Mouse (Mus musculus): ENCODE results near the gene Pabpn1l. TPM values are rescaled to one million over a fixed set of nuclear protein-coding genes. Genes with fewer than 3 reads are reported as not detected.
A peak's percentile ranks its signal among the peaks of the same experiment; 100 is the strongest.

The Pabpn1l gene
- polyA plus RNA-seq, 1 experiment from 2014 or later = not detected

DNA sequence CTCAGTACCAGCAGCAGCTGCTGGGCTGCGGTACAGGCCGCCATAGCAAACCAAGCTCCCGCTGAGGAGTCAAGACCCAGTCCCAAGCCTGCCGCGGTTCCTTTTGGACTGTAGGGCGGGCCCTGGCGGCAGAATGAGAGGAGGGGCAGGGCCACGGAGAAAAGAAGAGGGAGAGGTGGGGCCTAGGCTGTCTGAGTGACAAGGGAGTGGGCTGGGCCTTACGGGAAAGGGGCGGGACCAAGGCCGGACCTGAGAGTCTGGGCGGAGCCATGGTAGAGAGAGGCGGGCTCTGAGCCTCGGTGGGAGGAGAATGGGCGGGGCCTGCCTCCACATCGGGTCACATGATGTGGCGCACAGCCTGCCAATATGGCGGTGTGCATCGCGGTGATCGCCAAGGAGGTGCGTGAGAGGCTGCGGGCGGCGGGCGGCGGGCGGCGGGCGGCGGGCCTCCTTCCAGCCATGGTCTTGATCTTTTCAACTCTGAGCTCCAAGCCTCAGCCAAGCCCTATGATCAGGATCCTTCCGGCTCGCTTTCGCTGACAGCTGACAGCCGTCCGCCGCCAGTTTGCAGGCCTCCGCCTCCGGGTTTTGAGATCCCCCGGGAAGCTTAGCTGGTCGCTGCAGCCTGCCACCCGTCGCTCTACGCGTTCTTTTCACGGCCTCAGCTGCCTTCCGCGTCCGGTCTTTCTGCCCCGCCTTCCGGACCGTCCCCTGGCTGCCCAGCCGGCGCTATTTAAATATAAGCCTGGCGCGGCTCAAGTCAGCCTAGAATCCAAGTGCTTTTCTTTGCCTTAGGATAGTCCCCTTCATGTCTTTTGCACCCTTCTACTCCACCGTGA is 11.0 kb downstream of the Pabpn1l start, which contains the start of the genes Galns and Trappc2l:
Gene Galns (minus strand): TSS at position 169 of the 839 bp plus-strand sequence.
Gene Trappc2l (plus strand): TSS at position 346 of the 839 bp plus-strand sequence.
- Histone ChIP-seq H3K4me1 (ENCODE audit: control insufficient read depth in 2 of 2, insufficient read depth in 2 of 2, low read length in 2 of 2) (peaks cover 7 to 16% of the 10 kb centered on the region in 2 experiments), H3K36me3 (ENCODE audit: control insufficient read depth, insufficient read depth, low read length) (peaks cover 18% of the 10 kb centered on the region), H3K27ac (replicated peaks in 1 of 2; ENCODE audit: control insufficient read depth in 1 of 2, insufficient read depth in 1 of 2, low read depth in 2 of 2, low read length in 2 of 2) (peak within 1 kb of the TSS; percentile 77 to 88), H3K27me3 (ENCODE audit: control insufficient read depth, insufficient read depth, low read length) (no peaks in the 10 kb centered on the region), H3K4me2 (ENCODE audit: low read length) (peak within 1 kb of the TSS; percentile 89), H3K9ac (ENCODE audit: low read length) (peak within 1 kb of the TSS; percentile 84), H3K4me3 (ENCODE audit: control insufficient read depth in 1 of 2, insufficient read depth in 1 of 2, low read depth in 1 of 2, low read length in 2 of 2) (peak within 1 kb of the TSS; percentile 81 to 83), H3K9me3 (ENCODE audit: control insufficient read depth, low read length) (no peaks in the 10 kb centered on the region)
- peak; percentile 98 for ATAC-seq (ENCODE audit: insufficient number of reproducible peaks, insufficient read depth, low FRiP score, low read depth)
- WGBS = under 1% methylated on average over 49 of the region's 57 CpGs

DNA sequence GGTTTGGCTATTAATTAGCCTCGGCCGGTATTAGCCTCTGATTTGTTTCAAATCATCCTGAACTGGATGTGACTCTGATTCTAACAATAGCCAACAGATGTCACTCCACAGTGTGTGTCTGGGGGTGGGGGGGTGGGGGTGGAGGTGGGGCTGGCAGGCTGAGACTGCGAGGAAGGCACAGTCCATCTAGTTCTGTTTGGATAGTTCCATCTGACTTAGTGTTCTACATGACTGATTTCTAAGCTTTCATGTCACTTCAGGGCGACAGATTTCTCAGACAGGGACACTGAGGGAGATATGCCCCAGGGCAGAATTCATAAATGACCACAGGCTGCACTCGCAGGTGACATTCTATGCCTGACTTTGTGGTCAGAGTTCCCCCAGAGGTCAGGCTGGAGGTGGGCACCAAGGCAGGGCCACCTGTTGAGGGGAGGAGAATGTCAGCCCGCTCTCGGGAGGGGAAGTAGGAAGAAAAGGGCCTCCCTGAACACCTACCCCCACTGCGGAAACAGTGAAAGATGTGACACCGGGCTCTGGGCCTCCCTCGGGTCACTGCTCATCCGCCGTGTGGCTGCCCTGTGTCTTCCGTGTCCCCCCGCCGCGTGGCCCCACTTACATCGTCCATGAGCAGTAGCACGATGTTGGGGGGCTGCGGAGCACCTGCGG is 11.8 kb downstream of the Pabpn1l start:
- Histone ChIP-seq H3K36me3 (ENCODE audit: control insufficient read depth, insufficient read depth, low read length) (peaks cover 18% of the 10 kb centered on the region), H3K9me3 (ENCODE audit: control insufficient read depth, low read length) (no peaks in the 10 kb centered on the region), H3K9ac (ENCODE audit: low read length) (peak overlapping the region; percentile 84), H3K4me1 (ENCODE audit: control insufficient read depth in 2 of 2, insufficient read depth in 2 of 2, low read length in 2 of 2) (peaks cover 5 to 16% of the 10 kb centered on the region in 2 experiments), H3K27ac (replicated peaks in 1 of 2; ENCODE audit: control insufficient read depth in 1 of 2, insufficient read depth in 1 of 2, low read depth in 2 of 2, low read length in 2 of 2) (peak overlapping the region; percentile 60 to 81), H3K27me3 (ENCODE audit: control insufficient read depth, insufficient read depth, low read length) (no peaks in the 10 kb centered on the region), H3K4me3 (ENCODE audit: control insufficient read depth in 1 of 2, insufficient read depth in 1 of 2, low read depth in 1 of 2, low read length in 2 of 2) (peak overlapping the region; percentile 69 to 81), H3K4me2 (ENCODE audit: low read length) (peak overlapping the region; percentile 89)
- peak; percentile 12 for ATAC-seq (ENCODE audit: insufficient number of reproducible peaks, insufficient read depth, low FRiP score, low read depth)
- WGBS = 1% methylated on average over 20 of the region's 20 CpGs

DNA sequence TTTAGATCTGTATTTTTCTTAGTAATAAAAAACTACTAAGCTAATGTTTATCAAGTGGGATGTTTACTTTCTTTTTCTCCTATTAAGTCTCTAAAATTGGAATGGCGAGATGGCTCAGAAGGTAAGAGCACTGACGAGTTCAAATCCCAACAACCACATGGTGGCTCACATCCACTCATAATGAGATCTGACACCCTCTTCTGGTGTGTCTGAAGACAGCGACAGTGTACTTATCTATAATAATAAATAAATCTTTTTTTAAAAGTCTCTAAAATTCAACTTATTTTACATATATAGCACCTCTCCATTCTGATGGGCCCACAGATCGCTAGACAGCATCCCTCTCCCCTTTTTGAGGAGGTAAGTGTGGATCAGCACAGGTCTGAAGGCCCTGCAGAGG is 12.3 kb downstream of the Pabpn1l start:
- Histone ChIP-seq H3K36me3 (ENCODE audit: control insufficient read depth, insufficient read depth, low read length) (peaks cover 15% of the 10 kb centered on the region), H3K9ac (ENCODE audit: low read length) (peak overlapping the region; percentile 84), H3K27ac (replicated peaks in 1 of 2; ENCODE audit: control insufficient read depth in 1 of 2, insufficient read depth in 1 of 2, low read depth in 2 of 2, low read length in 2 of 2) (no peak overlapping the region; a peak in 1 of 4 replicates), H3K9me3 (ENCODE audit: control insufficient read depth, low read length) (no peaks in the 10 kb centered on the region), H3K4me3 (ENCODE audit: control insufficient read depth in 1 of 2, insufficient read depth in 1 of 2, low read depth in 1 of 2, low read length in 2 of 2) (no peak overlapping the region), H3K4me1 (ENCODE audit: control insufficient read depth in 2 of 2, insufficient read depth in 2 of 2, low read length in 2 of 2) (peaks cover 8 to 21% of the 10 kb centered on the region in 2 experiments), H3K4me2 (ENCODE audit: low read length) (peak overlapping the region; percentile 89), H3K27me3 (ENCODE audit: control insufficient read depth, insufficient read depth, low read length) (no peaks in the 10 kb centered on the region)
- 68% methylated on average over 4 of the region's 4 CpGs for WGBS
- no peak for ATAC-seq (ENCODE audit: insufficient number of reproducible peaks, insufficient read depth, low FRiP score, low read depth)

DNA sequence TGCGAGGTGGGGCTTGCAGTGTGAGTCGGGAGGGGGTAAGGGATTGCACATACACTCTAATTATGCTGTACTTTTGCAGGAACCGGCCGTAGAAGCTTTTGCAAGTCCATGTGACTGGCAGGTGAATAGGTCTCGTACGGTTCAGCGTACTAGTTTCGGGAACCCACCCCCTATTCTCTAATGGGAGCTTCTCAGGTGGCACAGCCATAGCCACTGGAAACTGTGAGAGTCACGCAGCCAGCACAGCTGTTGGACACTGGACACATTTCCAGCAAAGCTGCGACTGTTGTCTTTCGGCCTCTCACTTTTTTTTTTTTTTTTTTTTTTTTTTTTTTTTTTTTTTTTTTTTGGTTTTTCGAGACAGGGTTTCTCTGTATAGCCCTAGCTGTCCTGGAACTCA is 15.7 kb downstream of the Pabpn1l start:
- 91% methylated on average over 11 of the region's 12 CpGs for WGBS
- Histone ChIP-seq H3K9me3 (ENCODE audit: control insufficient read depth, low read length) (no peaks in the 10 kb centered on the region), H3K4me2 (ENCODE audit: low read length) (no peak overlapping the region), H3K9ac (ENCODE audit: low read length) (no peak overlapping the region), H3K4me3 (ENCODE audit: control insufficient read depth in 1 of 2, insufficient read depth in 1 of 2, low read depth in 1 of 2, low read length in 2 of 2) (no peak overlapping the region), H3K36me3 (ENCODE audit: control insufficient read depth, insufficient read depth, low read length) (0 out of 2 replicates have a peak, but pooled peaks cover 4% of the 10 kb centered on the region), H3K4me1 (ENCODE audit: control insufficient read depth in 2 of 2, insufficient read depth in 2 of 2, low read length in 2 of 2) (peaks cover 14 to 20% of the 10 kb centered on the region in 2 experiments), H3K27ac (replicated peaks in 1 of 2; ENCODE audit: control insufficient read depth in 1 of 2, insufficient read depth in 1 of 2, low read depth in 2 of 2, low read length in 2 of 2) (no peak overlapping the region), H3K27me3 (ENCODE audit: control insufficient read depth, insufficient read depth, low read length) (no peaks in the 10 kb centered on the region)
- no peak for ATAC-seq (ENCODE audit: insufficient number of reproducible peaks, insufficient read depth, low FRiP score, low read depth)

DNA sequence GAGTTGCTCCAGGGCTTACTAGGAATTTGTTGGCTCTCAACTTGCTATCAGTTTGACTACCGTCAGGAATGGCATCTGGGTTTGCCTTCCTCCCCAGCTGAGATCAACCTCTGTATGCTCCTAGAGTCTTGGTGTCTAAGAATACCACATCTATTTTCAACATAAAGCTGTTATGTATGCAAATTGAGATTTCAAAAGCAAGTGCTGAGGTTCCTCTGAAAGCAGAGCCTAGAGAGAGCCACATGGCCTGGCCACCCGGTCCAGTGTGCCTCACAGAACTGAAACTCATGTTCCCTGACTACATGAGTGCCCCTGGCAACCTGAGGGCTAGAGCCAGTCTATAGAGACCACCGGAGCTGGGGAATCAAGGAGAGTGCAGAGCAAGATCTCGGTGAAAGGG is 17.2 kb downstream of the Pabpn1l start:
- no peak for ATAC-seq (ENCODE audit: insufficient number of reproducible peaks, insufficient read depth, low FRiP score, low read depth)
- H3K4me3 ChIP-seq (ENCODE audit: control insufficient read depth in 1 of 2, insufficient read depth in 1 of 2, low read depth in 1 of 2, low read length in 2 of 2) = no peak overlapping the region
- peaks cover 8% of the 10 kb centered on the region; the same call in 1 of the 2 replicates for H3K36me3 ChIP-seq (ENCODE audit: control insufficient read depth, insufficient read depth, low read length)
- H3K4me2 ChIP-seq (ENCODE audit: low read length) = no peak overlapping the region
- no peaks in the 10 kb centered on the region for H3K27me3 ChIP-seq (ENCODE audit: control insufficient read depth, insufficient read depth, low read length)
- no peaks in the 10 kb centered on the region for H3K9me3 ChIP-seq (ENCODE audit: control insufficient read depth, low read length)
- H3K4me1 ChIP-seq (ENCODE audit: control insufficient read depth in 2 of 2, insufficient read depth in 2 of 2, low read length in 2 of 2) = peaks cover 10 to 14% of the 10 kb centered on the region in 2 experiments
- 51% methylated on average over 4 of the region's 4 CpGs for WGBS
- H3K9ac ChIP-seq (ENCODE audit: low read length) = no peak overlapping the region
- H3K27ac ChIP-seq (replicated peaks in 1 of 2; ENCODE audit: control insufficient read depth in 1 of 2, insufficient read depth in 1 of 2, low read depth in 2 of 2, low read length in 2 of 2) = peak overlapping the region; percentile 20 to 52; a peak in 3 of 4 replicates

DNA sequence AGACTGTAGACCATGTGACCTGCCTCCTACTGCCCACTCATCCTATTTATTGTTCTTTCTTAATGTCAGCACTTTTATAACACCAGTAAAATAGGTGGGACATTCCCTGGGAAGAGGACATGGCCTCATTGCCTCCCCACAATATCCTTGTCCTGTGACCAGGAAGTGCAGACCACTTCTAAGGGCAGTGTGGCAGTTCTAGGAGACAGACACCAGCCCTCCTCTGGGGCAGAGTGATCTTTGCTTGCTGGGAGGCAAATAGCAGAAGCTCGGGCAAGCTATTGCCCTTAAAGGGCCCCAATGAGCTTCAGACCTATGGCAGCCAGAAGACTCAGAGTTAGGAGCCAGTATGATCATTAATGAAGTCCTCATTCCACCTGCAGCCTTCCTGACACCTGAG is 17.9 kb downstream of the Pabpn1l start:
- Histone ChIP-seq H3K4me1 (ENCODE audit: control insufficient read depth in 2 of 2, insufficient read depth in 2 of 2, low read length in 2 of 2) (peaks cover 9 to 13% of the 10 kb centered on the region in 2 experiments), H3K9me3 (ENCODE audit: control insufficient read depth, low read length) (no peaks in the 10 kb centered on the region), H3K4me3 (ENCODE audit: control insufficient read depth in 1 of 2, insufficient read depth in 1 of 2, low read depth in 1 of 2, low read length in 2 of 2) (no peak overlapping the region), H3K27ac (replicated peaks in 1 of 2; ENCODE audit: control insufficient read depth in 1 of 2, insufficient read depth in 1 of 2, low read depth in 2 of 2, low read length in 2 of 2) (peak overlapping the region in 1 of 2 experiments; percentile 20; a peak in 1 of 4 replicates), H3K4me2 (ENCODE audit: low read length) (no peak overlapping the region), H3K27me3 (ENCODE audit: control insufficient read depth, insufficient read depth, low read length) (no peaks in the 10 kb centered on the region), H3K36me3 (ENCODE audit: control insufficient read depth, insufficient read depth, low read length) (peaks cover 8% of the 10 kb centered on the region; the same call in 1 of the 2 replicates), H3K9ac (ENCODE audit: low read length) (no peak overlapping the region; the same call in 1 of the 2 replicates)
- 40% methylated on average over 1 of the region's 1 CpGs for WGBS
- no peak for ATAC-seq (ENCODE audit: insufficient number of reproducible peaks, insufficient read depth, low FRiP score, low read depth)

DNA sequence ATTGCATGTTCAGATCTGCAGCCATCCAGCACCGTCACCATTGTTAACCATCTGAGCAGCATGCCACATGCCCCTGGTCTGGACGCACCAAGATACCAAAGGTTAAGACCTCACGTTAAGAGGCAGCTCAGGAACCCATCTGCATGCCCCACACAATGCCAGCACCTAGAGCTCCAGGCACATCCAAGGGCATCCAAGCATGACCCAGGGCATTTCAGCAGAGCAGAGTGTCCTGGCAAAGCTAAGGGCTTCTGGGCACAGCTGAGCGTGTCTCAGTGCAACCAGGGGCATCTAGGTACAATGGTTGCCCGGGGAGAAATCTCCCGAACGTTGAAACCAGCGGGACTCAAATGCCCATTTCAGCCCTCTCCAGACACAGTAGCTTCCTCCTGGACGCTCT is 21.9 kb downstream of the Pabpn1l start:
- Histone ChIP-seq H3K9ac (ENCODE audit: low read length) (no peak overlapping the region), H3K27me3 (ENCODE audit: control insufficient read depth, insufficient read depth, low read length) (no peaks in the 10 kb centered on the region), H3K27ac (replicated peaks in 1 of 2; ENCODE audit: control insufficient read depth in 1 of 2, insufficient read depth in 1 of 2, low read depth in 2 of 2, low read length in 2 of 2) (no peak overlapping the region), H3K36me3 (ENCODE audit: control insufficient read depth, insufficient read depth, low read length) (peaks cover 15% of the 10 kb centered on the region), H3K4me2 (ENCODE audit: low read length) (no peak overlapping the region), H3K4me3 (ENCODE audit: control insufficient read depth in 1 of 2, insufficient read depth in 1 of 2, low read depth in 1 of 2, low read length in 2 of 2) (no peak overlapping the region), H3K9me3 (ENCODE audit: control insufficient read depth, low read length) (no peaks in the 10 kb centered on the region), H3K4me1 (ENCODE audit: control insufficient read depth in 2 of 2, insufficient read depth in 2 of 2, low read length in 2 of 2) (peaks cover 9 to 13% of the 10 kb centered on the region in 2 experiments)
- 92% methylated on average over 9 of the region's 9 CpGs for WGBS
- ATAC-seq (ENCODE audit: insufficient number of reproducible peaks, insufficient read depth, low FRiP score, low read depth) = no peak
